Mouse (Mus musculus) MN1 (cell line): ENCODE data around the gene Cnot4.

ENCODE experiments used
- DNase-seq: peaks from one replicate; pipeline ENCODE4 v3.0.0-alpha.2; 2016; ENCODE audit warnings: low spot score

Gene Cnot4

DNA sequence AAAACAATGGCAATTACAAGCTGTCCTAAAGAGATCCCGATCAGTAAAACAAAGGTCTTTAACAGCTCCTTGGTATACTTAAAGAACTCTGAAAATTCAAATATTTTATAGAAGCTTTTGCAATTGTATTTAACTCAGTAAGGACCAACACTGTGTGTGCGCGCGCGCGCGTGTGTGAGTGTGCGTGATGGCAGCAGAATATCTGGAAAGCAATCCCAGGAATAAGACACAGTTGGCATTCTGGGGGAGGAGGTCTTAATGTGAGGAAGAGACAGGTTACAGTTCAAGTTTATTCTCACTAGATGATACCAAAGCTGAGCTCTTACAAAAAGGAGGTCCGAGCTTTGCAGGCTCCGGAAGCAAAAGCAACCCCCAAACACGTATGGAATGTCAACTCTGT, 100.2 kb downstream of the Cnot4 start:
- DNase-seq, result no peak

DNA sequence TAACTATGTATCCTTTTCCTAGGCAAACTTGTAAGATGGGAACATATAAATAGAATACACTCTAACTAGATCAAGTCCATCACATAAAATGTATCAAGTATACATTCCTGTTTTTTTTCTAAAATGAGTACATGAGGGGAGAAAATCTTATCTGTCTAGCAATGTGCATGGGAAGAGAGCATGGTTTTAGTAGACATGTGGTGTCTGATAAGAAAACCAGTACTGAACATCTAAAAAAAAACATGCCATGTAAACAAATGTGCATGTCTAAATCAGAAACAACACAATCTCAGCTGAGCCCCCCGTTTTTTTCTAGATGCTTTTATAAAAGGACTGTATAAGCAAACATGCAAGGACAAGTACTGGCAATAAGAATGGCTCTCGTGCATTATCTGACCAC, 100.8 kb downstream of the Cnot4 start:
- DNase-seq, result no peak

DNA sequence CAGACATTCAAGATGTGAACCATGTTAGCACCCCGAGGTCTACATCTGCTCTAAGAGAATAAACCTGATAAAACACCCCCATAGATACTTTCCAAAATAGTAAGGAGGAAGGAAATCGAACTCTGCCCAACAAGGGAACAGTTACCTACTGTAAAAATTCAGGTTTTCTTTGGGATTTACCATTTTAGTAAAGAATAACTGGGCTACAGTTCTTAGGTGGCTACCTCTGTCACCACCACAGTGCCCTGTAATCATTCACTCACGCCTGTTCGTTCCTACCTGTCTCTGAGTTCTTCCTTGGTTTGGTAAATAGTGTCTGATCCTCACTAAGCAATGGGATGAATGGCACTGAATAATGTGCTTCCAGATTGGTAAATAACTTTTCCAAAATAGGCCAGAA, 102.7 kb downstream of the Cnot4 start:
- no peak for DNase-seq

DNA sequence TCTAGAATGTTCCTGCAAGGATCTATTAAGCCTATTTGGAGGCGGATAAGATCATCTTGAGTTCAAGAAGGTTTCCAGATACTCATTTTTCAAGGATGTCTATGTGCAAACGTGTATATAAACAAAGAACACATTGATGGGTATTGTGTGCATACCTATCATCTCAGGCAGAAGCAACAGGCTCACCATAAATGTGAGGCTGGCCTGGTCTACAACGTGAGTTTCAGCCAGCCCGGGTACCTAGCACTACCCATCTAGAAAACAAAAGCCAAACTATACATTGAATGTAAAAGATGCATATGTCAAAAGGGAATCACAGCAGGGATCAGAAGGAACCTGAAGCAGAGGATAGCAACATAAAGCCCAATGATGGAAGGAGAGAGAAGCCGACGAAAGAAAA, 103.3 kb downstream of the Cnot4 start:
- DNase-seq, result no peak

DNA sequence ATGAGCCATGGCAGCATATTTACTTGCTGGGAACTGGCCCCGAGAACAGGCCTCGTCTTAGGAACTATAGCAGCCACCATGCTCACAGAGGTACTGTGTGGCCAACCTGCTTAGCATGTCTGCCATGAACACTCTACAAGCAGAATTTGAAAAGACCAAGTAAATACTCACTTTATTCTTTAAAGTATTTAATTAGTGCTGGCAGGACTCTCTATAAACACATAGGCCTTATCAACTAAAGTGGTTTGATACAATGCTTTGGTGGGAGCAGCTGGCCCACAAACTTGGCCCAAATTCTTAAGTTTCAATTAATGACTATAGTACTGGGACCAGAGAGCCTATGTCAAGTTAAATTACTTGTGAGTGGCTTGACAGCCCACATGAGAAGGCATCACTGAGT, 105.5 kb downstream of the Cnot4 start:
- peak; percentile 7 for DNase-seq

DNA sequence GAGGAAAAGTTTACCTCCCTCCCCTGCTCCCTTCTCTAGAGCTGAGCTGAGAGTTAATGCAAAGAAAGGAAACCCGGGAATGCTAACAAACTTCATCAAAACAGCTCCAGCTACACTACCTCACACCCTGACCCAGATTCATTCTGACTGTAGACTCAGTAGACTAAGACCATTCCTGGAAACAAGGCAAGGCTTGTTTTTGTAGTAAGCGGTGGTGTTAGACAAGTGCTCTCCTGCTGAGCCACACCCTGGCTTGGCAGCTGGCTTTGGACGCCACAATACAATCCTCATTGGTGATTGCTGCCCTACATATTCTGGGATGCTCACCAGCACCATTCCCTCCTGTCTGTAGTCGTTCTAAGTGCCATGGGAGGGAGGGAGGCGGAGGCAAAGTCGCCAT, 106.3 kb downstream of the Cnot4 start:
- DNase-seq, result no peak

DNA sequence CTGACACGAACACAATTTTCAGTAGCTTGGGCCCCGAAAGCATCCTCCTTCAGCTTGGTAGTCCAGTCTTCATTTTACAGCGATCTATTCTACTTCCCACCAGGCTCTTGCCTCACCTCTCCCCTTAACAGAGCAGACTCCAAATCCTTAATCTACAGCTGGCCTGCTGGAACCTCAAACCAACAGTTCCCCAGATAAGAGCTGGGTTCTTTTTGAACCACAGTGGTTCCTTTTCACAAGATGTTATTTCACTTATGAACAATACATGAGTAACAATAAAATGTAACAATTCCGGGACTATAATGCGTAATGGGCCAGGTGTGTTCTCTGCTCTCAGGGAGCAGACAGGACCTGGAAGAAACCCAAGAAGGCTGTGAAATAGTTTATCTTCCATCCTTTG, 116.9 kb downstream of the Cnot4 start:
- DNase-seq, result no peak

DNA sequence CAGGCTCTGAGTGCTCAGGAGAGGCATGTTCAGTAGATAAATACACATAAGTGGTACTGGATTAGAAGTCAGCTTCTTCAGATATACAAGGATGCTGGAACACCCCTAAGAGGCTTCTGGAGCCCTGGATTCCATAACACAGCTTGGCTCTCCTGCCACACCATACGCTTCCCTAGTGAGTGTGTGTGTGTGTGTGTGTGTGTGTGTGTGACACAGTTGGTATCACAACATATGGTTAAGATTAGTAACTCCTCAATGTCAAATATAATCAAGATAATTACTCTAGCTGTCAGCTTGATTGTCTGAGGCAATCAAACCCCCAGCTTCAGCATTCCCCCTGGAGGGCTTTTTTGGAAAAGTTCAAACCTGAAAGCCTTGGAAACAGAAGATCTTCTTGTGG, 121.6 kb downstream of the Cnot4 start:
- no peak for DNase-seq

DNA sequence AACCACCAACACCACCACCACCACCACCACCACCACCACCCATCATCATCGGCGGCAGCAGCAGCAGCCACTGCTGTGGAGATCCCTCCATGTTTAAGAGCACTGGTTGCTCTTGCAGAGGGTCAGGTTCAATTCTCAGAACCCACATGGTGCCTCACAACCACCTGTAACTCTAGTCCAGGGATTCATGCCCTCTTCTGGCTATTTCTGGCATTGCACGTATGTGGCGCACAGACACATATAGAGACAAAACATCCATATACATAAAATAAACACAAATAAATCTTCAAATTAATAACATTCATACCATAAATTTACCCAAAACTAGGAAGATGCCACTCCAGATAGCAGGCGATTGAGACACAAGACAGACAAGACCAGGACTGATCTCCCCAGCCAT, 122.8 kb downstream of the Cnot4 start:
- no peak for DNase-seq

DNA sequence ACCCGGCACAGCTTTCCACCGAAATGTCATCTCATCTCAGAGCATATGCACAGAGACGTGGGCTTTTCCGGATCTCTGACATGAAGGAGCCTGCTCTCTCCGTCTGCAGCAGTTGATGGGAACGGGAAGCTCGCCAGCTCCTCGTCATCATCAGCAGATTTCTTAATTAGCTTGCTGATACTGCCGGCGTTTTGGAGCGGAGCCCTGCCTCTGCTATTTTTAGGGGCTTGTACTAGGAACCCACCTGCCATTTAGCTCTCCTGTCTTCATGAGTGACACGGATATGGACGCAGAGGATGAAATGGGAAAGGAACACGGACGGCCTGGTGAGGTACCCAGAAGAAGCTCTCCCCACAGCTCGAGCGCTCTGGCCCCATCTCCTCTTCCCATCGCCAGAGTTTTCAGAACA, 131.3 kb downstream of the Cnot4 start:
- peak; percentile 30 for DNase-seq

DNA sequence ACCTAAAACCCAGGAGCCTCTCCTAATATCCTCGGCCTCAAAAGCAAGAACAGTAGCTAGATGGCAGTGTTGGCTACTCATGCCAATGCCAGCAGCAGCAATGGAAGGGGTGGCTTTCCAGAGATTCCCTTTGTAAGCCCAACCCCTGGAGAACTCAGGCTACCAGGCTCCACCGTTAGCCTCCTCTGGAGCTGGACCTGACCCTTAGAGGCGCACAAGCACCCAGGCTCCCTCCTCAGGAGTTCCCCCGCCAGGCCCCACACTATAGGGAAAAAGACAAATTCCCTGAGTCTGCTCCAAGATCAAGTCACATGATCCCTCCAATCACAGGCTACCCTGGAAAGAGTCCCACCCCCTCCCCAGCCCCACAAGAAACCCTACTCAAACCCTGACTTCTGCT, 134.4 kb downstream of the Cnot4 start:
- peak; percentile 47 for DNase-seq

DNA sequence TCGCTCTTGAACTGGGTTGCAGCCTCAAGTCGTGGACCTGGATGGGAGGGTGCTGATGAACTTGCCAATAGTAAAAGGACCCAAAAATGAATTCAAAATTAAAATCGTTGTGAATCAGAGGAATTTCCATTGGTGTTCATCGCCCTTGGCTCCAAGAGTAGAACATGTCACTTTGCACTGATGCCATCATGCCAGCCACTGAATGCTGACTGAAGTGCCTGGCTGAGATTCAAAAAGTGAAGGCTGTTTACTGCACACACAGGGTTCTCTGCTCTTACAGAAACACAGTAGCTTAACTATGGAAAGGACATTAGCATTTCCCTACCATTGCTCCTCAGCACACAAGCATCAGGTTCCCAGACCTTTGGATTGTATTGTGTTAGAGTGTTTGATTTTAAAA, 137.0 kb downstream of the Cnot4 start:
- no peak for DNase-seq

DNA sequence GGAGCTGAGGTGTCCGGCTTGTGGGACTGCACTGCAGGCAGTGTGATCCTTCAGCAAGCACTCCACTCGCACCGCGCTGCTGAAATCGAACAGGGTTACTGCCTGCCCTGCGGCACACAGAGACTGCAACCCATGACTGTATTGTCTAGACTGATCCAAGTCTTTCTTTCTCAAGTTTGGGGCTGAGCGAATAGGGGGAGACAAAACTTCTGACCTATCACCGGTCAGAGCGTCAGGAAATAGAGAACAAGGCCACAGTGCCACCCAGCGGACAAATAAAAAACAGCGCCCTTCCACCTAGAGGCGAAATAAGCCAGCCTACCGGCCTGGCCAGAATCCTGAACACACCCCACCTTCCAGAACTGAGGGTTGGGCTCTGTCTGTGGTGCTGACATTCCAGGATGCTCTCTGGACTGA, 138.3 kb downstream of the Cnot4 start:
- peak; percentile 80 for DNase-seq

DNA sequence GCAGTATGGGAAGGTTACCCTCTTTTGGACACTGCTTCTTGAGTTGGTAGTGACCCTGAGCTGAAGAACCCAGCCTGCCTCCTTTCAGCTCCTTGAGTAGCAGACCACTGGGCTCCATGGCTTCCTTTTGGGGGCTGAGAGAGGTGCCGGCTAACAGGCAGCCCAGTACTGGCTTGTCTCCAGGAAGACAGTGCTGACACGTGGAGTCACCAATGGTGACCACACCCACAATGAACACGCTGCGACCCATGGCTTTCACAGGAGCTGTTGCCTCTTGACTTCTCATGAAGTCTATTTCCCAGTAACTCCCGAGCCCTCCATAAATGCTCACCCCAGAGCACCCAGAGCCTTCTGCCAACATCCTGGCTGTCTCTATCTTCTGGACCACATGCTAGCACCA, 138.8 kb downstream of the Cnot4 start:
- no peak for DNase-seq

DNA sequence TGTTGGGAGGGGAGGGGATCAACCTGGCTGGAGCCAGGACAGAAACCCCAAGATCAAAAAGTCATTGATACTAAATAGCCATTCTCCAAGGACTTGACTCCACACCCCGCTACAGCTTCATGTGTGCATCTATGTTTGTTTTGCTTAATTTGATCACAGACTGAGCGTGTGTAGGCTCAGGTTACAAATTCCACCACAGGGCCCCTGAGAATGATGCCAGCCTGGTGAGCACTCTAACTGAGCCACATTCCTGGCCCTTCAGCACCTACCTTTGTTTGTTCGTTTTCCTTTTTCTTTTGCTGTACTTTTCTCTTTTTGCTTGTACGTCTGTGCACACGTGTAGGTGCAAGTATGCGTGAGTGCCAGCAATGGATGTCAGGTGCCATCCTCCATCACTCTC, 144.3 kb downstream of the Cnot4 start:
- DNase-seq, result no peak

DNA sequence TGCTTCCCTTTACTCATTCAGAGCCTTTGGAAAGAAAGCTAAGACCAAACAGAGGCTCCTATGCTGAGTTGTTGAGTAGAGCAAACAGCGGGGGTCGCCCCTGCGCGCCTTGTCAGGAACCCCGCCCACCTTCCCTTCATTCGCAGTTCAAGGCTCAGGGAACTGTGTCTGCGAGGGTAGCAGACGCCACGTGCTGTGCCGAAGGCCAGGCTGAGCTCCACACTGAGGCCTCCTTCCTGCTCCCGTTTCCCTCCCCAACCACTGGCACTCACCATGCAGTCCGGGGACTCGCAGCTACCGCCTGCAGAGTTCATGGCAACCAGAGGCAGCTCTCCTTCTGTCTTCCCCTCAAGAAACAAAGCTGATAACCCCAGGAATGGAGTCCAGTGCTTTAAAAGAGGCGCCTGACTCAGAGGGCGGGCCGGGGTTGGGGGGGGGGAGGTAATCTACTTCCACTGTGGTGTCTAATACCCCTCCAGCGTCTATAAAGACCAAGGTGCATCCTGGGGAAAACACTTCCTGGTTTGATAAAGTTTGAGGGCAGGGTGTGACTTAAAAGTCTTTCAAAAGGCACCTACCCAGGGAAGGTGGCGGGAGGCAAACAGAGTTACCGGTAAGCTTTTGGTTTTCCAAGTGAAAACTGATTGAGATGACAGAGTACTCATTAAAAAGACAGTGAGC, 145.3 kb downstream of the Cnot4 start, which contains the start of gene Slc23a4:
Slc23a4 (minus strand) TSS at position 324 of the 681 bp plus-strand sequence.
- DNase-seq, result peak; percentile 17

DNA sequence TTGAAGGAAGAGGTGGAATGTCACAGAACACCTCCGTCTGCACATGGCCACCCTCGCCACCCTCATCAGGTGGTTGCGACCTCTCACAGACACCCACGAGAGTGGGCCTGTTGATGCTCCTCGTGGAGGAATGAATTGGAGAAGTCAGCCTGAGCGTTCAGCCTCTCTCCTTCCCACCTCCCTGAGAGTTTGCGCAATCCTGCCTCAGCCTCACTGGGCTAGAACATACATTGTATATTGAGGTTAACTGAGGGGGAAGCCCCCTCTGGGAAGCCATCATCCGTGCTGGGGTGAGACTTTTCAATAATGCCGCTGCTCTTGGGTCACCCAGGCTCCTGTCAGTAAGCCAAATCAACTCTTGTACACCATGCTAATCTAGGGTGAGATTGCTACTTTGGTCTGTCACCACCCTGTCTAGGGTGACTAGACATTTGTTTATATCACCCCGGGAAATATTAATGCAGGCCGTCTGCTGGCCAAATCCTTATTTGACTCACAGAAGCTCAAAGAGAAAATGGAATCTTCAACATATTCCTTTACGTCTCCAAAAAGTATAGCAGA, 146.4 kb downstream of the Cnot4 start:
- no peak for DNase-seq

DNA sequence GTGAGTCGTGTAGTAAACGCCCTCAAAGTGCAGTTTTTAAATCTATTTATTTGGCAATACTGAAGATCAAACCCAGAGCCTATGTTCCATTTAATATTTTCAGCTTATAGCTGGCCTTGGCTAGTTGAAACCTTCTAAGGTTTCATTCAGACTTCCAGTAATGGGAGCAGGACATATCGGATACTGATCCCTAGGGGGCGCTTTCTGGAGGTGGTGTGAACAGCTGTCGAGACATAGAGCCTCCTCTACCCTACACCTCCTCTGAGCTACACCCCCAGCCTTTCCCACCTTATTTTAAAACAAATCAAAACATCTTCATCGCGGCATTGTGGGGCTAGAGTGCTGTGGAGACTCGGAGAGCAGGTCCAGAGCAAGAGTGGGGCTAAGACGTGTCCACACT, 152.9 kb downstream of the Cnot4 start:
- DNase-seq, result no peak

DNA sequence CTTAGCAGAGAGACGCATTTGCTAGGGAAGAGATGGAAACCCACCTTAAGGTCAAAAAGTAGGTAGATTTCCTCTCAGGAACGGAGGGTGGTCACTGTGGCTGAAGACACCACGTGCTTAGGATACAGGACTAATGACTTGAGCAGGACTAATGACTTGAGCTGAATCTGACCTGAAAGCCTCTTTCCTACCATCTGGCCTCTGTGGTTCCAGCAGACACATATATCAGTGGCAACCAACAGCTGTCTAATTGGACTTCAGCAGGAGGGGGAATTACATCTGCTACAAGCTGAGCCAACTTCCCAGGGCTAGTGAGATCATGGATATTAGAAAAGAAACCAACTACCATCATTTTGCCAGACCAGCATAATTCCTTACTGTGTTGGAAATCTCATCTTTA, 154.2 kb downstream of the Cnot4 start:
- DNase-seq, result no peak
